Mouse (Mus musculus) liver, embryonic 12.5 days (tissue): ENCODE data around the gene Gpcpd1. TPM values are rescaled to one million over a fixed set of nuclear protein-coding genes. Genes with fewer than 3 reads are reported as not detected.

ENCODE experiments used
- ATAC-seq: fragments of 200-750 bp; cut with Nextera tagmentation; 2 replicates; pipeline ENCODE4 v1.8.0; 2017; ENCODE audit warnings: moderate number of reproducible peaks, mild to moderate bottlenecking, moderate library complexity
- H3K27ac ChIP-seq: fragments of 300-500 bp; sonication (generic); 2 replicates; pipeline ENCODE4 v1.5.1; 2016; ENCODE audit warnings: mild to moderate bottlenecking
- H3K27me3 ChIP-seq: fragments of 300-500 bp; sonication (generic); replicated peaks from 2 replicates; pipeline ENCODE4 v1.6.1; 2016; ENCODE audit warnings: mild to moderate bottlenecking, moderate library complexity
- H3K36me3 ChIP-seq: fragments of 300-500 bp; sonication (generic); 2 replicates; pipeline ENCODE4 v1.6.1; 2016; ENCODE audit warnings: mild to moderate bottlenecking, moderate library complexity
- H3K4me1 ChIP-seq: fragments of 300-500 bp; sonication (generic); 2 replicates; pipeline ENCODE4 v1.6.1; 2016
- H3K4me2 ChIP-seq: fragments of 300-500 bp; sonication (generic); 2 replicates; pipeline ENCODE4 v1.6.1; 2016; ENCODE audit warnings: mild to moderate bottlenecking, moderate library complexity
- H3K4me3 ChIP-seq: fragments of 300-500 bp; sonication (generic); 2 replicates; pipeline ENCODE4 v1.5.1; 2016; ENCODE audit warnings: mild to moderate bottlenecking, moderate library complexity
- H3K9ac ChIP-seq: fragments of 300-500 bp; sonication (generic); 2 replicates; pipeline ENCODE4 v1.6.1; 2016; ENCODE audit warnings: mild to moderate bottlenecking, moderate library complexity
- H3K9me3 ChIP-seq: fragments of 300-500 bp; sonication (generic); replicated peaks from 2 replicates; pipeline ENCODE4 v1.6.1; 2016; ENCODE audit warnings: mild to moderate bottlenecking, moderate library complexity
- whole genome bisulfite sequencing: fragments of 180-500 bp; shearing (Covaris S2); methylation state at CpG from one replicate; pipeline ENCODE4 v1.1.7; 2016; ENCODE audit not compliant: insufficient replicate concordance; 5-methylcytosine and 5-hydroxymethylcytosine counted together
- polyA plus RNA-seq: library from polyadenylated mRNA; unstranded; fragments of >200 nt; fragmentation: Nextera tagmentation; extraction: Ambion mirVana; gene quantifications from 2 replicates; pipeline ENCODE4 v1.2.1, GENCODE M21; 2016

Gene Gpcpd1
- polyA plus RNA-seq, 1 experiment from 2014 or later = 50.6 TPM

DNA sequence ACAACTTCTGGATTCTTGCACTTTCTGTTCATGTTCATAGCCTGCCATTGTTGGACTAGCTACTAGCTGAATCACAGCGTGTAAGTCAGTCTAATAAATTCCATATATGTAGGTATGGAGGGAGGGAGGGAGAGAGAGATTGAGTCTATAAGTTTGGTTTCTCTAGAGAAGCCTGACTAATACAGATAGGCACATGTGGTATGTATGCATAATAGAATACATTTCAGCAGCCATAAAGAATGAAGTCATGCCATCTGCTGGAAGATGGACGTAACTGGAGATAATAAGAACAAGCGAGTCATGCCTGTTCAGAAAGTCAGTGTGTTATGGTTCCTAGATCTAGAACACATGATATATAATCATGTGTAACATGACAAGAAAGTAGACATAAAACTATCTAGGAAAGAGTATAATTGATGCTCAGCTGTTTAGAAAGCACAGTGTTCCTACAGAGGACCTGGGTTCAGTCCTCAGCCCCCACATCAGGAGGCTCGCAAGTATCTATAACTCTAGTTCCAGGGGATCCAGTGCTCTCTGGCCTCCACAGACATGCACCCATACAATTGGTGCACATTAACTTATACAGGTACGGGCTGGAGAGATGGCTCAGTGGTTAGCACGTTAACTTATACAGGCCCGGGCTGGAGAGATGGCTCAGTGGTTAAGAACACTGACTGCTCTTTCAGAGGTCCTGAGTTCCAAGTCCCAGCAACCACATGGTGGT lies 90.0 kb downstream of the Gpcpd1 start:
- Histone ChIP-seq H3K4me1 (no peaks in the 10 kb centered on the region), H3K9ac (no peak overlapping the region), H3K27ac (no peak overlapping the region), H3K4me3 (no peak overlapping the region), H3K27me3 (no peaks in the 10 kb centered on the region), H3K4me2 (no peak overlapping the region), H3K36me3 (no peaks in the 10 kb centered on the region), H3K9me3 (no peaks in the 10 kb centered on the region)
- 70% methylated on average over 7 of the region's 7 CpGs for WGBS
- ATAC-seq = no peak

DNA sequence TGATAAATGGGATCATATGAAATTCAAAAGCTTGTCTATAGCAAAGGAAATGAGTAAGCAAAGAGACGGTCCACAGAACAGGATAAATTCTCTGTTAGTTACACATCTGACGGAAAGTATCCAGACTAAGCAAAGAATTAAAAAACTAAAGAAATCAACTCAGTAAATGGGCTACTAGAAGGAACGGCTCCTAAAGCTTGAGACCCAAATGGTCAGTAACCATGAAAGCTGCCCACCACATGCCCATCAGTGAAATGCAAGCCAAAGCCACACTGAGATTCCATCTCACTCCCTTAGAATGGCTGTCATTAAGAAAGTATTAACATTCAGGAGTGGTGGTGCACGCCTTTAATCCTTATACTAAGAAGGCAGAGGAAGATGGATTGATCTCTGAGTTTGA lies 94.3 kb downstream of the Gpcpd1 start:
- no peak for ATAC-seq
- no peak overlapping the region for H3K4me2 ChIP-seq
- no peak overlapping the region for H3K4me3 ChIP-seq
- H3K27me3 ChIP-seq = no peaks in the 10 kb centered on the region; the same call in 1 of the 2 replicates
- no peaks in the 10 kb centered on the region for H3K9me3 ChIP-seq
- no peak overlapping the region for H3K27ac ChIP-seq
- 60% methylated on average over 4 of the region's 4 CpGs for WGBS
- no peaks in the 10 kb centered on the region for H3K36me3 ChIP-seq
- H3K9ac ChIP-seq = no peak overlapping the region
- H3K4me1 ChIP-seq = no peaks in the 10 kb centered on the region

DNA sequence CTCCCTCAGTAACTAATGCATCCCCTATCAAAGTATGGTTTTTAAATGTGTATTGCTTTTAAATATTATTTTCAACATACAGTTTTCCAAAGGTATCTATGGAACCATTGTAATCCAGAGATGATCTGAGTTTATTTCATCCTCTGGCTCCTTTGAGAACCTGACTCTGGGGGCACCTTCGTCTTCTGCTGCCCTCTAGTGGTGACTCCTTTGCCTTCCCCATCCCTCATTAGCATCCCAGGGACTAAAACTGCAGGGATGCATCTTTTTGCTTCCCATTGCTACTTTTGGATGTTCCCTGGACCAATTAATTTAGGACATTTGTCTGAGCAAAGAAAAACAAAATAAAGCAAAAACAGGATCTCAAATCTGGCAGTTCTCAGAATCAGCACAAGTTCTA lies 102.1 kb downstream of the Gpcpd1 start:
- Histone ChIP-seq H3K4me2 (no peak overlapping the region), H3K27me3 (peaks cover 24% of the 10 kb centered on the region), H3K4me1 (peaks cover 4% of the 10 kb centered on the region; the same call in 1 of the 2 replicates), H3K9me3 (no peaks in the 10 kb centered on the region), H3K36me3 (no peaks in the 10 kb centered on the region), H3K27ac (no peak overlapping the region), H3K9ac (no peak overlapping the region), H3K4me3 (no peak overlapping the region)
- no peak for ATAC-seq
- WGBS = 0% methylated on average over 1 of the region's 1 CpGs

GRCm38 (mm10) chr2:132481547-132481946 lies 106.0 kb downstream of the Gpcpd1 start:
- ATAC-seq = peak; percentile 44; the same call in 1 of the 2 replicates
- H3K36me3 ChIP-seq = no peaks in the 10 kb centered on the region
- no peak overlapping the region for H3K27ac ChIP-seq
- no peak overlapping the region for H3K4me3 ChIP-seq
- 24% methylated on average over 3 of the region's 3 CpGs for WGBS
- H3K9me3 ChIP-seq = no peaks in the 10 kb centered on the region
- no peak overlapping the region for H3K9ac ChIP-seq
- peaks cover 4% of the 10 kb centered on the region; the same call in 1 of the 2 replicates for H3K4me1 ChIP-seq
- H3K27me3 ChIP-seq = peaks cover 25% of the 10 kb centered on the region
- no peak overlapping the region for H3K4me2 ChIP-seq

Other genes with a start within 250 kb of the Gpcpd1 start
- 0.66 and 1.5 TPM in 2 replicates for gene Prokr2, start 202.3 kb downstream of the Gpcpd1 start, polyA plus RNA-seq
- 9.5 and 11.6 TPM in 2 replicates for gene Shld1, start 99.2 kb upstream of the Gpcpd1 start, polyA plus RNA-seq
- 0.10 TPM in 1 of 2 replicates, not detected in the other for gene Chgb, start 193.5 kb upstream of the Gpcpd1 start, polyA plus RNA-seq
- 25.0 and 30.7 TPM in 2 replicates for gene Trmt6, start 228.3 kb upstream of the Gpcpd1 start, polyA plus RNA-seq
- gene Mcm8, start 228.4 kb upstream of the Gpcpd1 start, polyA plus RNA-seq = 11.8 and 13.0 TPM in 2 replicates